Mouse (Mus musculus): Measurements from ENCODE around the gene B9d2.

The B9d2 gene

DNA sequence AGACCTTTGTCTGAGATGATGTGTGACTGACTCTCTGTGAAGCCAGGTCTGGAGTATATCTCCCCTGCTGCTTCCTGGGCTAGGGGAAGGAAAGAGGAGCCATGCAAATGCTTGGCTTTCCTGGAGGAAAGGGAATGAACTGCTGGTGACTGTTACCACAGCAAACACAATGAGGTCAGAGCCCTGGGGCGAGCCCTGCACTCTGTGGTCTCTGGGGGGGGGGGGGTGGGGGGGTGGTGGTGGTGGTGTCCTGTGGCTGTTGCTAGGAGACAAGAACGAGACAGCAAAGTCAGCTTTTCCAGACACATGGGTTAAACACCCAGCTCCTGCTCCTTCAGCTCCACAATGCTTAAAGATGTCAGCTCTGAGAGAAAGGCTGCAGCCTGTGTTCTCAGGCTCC is 48.8 kb downstream of the B9d2 start:
- no peak for DNase-seq (ENCODE audit: extremely low read depth, low read depth, low spot score)

GRCm38 (mm10) chr7:25729862-25730261 is 49.3 kb downstream of the B9d2 start:
- no peak for DNase-seq (ENCODE audit: extremely low read depth, low read depth, low spot score)

DNA sequence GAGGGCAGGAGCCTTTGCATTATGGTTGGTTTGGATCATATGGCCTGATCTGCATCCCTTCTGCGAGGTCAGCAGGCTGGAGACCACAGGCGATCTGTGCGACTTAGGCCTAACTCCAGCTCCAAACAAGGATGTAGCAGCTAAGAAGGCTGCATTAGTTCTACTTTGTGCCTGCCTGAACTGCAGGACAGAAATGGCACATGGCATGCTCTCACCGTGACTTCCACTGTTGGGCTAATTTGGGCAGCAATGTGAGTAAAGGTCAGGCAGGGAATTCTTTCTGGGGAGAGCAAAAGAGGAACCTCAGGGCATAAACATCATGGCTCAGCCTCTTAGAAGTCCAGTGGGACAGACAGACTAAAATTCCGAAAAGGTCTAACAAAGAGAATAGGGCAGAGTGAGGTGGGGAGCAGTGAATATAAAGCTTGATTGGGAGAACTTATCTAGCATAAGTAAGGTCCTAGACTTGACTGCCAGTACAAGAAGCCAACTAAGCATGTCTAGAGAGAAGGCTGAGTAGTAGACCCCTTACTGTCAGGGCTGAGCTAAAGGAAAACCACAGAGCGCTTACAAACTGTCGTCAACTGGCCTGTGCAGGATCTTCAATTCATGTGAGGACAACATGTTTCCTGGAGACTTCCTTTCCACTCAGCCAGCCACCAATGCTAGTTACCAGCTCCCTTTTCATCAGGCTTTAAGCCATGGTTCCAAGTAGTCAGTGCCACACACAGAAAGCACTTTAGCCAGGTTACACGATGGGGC is 50.9 kb downstream of the B9d2 start:
- DNase-seq (ENCODE audit: extremely low read depth, low read depth, low spot score) = no peak

DNA sequence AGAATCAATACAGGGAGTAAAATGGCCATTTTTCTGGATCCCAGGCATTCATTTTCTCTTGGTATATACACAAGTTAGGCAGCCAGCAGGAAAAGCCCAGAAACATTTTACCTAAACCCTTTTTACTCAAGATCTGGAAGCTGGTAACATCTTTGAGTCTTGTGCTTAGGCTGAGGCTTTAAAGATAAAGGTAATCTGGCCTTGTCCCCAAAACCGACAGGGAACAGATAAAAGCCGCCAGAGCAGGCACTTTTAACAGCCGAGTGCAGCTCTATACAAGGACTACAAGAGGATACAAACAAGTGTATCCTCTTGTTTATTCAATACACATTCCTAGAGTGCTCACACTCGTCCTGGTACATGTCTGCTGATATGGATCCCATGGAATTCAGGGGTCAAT is 54.4 kb downstream of the B9d2 start:
- no peak for DNase-seq (ENCODE audit: extremely low read depth, low read depth, low spot score)
